Mouse (Mus musculus): ENCODE data around the gene Commd1. TPM values are rescaled to one million over a fixed set of nuclear protein-coding genes. Genes with fewer than 3 reads are reported as not detected.

Gene Commd1
- polyA plus RNA-seq, 1 experiment from 2014 or later: 382 TPM

DNA sequence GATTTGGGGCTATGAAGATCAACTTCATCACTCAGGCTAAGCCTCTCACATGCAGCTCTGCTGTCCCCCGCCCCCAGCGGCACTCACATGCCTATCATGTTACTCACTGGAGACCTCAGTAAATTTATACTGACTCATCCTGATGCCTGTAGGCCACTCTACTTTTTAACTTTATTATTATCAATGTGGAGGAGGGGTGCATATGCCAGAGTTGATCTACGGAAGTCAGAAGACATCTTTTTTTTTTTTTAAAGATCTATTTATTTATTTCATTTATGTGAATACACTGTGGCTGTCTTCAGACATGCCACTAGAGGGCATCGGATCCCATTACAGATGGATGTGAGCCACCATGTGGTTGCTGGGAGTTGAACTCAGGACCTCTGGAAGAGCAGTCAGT, 16.7 kb downstream of the Commd1 start:
- Histone ChIP-seq H3K4me1 (no peaks in the 10 kb centered on the region), H3K27me3 (no peaks in the 10 kb centered on the region), H3K9ac (no peak overlapping the region), H3K4me2 (no peak overlapping the region), H3K36me3 (peaks cover 16% of the 10 kb centered on the region), H3K9me3 (replicated peaks) (peaks cover 14% of the 10 kb centered on the region; the same call in 1 of the 2 replicates), H3K27ac (no peak overlapping the region), H3K4me3 (replicated peaks) (no peak overlapping the region)
- no peak; the same call in 1 of the 2 replicates for ATAC-seq (replicated peaks; ENCODE audit: low FRiP score)
- 67% methylated on average over 4 of the region's 4 CpGs for WGBS

DNA sequence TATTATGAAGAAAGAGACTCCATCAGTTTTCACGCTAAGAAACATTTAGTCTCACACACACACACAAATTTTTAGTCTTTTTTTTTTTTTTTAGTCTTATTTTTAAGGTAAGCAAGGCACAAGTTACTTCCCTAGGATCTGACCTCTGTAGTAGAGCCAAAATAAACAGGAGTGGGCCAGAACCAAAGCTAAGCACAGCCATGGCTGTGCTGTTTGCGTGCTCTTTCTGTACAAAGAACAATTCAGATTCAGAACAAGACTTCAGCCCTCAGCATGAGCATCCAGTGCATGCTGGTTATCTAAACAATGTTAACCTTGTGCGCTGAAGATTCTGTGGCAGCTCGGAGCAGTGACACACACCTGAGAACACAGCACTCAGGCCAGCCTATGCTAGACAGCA, 17.8 kb downstream of the Commd1 start:
- no peaks in the 10 kb centered on the region for H3K27me3 ChIP-seq
- H3K36me3 ChIP-seq: peaks cover 11% of the 10 kb centered on the region
- no peak for ATAC-seq (replicated peaks; ENCODE audit: low FRiP score)
- H3K4me3 ChIP-seq (replicated peaks): no peak overlapping the region
- H3K4me2 ChIP-seq: no peak overlapping the region
- no peaks in the 10 kb centered on the region for H3K4me1 ChIP-seq
- H3K27ac ChIP-seq: no peak overlapping the region
- WGBS: 75% methylated on average over 4 of the region's 4 CpGs
- H3K9ac ChIP-seq: no peak overlapping the region
- H3K9me3 ChIP-seq (replicated peaks): peaks cover 12% of the 10 kb centered on the region; the same call in 1 of the 2 replicates

DNA sequence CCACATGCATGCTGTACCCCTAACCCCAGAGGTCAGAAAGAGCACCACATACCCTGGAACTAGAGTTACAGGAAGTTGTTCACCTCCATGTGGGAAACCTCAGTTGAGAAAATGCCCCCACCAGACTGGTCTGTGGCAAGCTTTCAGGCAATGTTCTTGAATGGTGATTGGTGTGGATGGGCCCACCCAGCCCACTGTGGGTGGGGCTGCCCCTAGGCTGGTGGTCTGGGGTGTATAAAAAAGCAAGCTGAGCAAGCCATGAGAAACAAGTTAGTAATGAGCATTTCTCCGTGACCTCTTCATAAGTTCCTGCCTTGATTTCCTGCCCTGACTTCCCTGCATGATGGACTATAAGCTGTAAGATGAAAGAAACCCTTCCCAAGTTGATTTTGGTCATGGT, 20.1 kb downstream of the Commd1 start:
- Histone ChIP-seq H3K4me3 (replicated peaks) (no peak overlapping the region), H3K27me3 (no peaks in the 10 kb centered on the region), H3K4me2 (no peak overlapping the region), H3K9me3 (replicated peaks) (peaks cover 11% of the 10 kb centered on the region; the same call in 1 of the 2 replicates), H3K4me1 (no peaks in the 10 kb centered on the region), H3K36me3 (peaks cover 9% of the 10 kb centered on the region), H3K27ac (no peak overlapping the region), H3K9ac (no peak overlapping the region)
- ATAC-seq (replicated peaks; ENCODE audit: low FRiP score): 0 out of 2 replicates have a peak, but pooled peaks have one; percentile 43
- 97% methylated on average over 1 of the region's 1 CpGs for WGBS

DNA sequence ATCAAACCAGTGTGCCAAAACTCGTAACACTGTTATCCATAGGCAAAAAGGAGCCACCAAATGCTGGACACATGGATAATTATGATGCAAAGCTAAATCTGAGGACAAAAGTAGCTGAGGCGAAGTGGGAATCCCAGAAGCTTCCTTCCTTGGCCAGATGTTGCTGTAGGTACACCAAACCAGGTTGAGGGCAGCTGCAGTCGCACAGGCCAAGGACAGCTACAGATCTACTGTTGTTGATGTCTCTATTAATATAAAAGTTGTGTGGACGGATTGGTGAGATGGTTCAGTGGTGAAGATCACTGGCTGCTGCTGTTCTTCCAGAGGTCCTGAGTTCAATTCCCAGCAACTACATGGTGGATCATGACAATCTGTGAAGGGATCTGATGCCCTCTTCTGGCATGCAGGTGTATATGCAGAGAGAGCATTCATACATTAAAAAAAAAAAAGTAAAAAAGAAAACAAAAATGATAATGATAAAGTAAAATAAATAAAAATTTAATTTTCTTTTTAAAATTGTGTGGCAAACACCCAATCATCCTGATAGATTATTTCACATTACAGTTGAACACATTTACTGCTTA, 24.3 kb downstream of the Commd1 start:
- Histone ChIP-seq H3K9me3 (replicated peaks) (no peaks in the 10 kb centered on the region), H3K4me1 (no peaks in the 10 kb centered on the region), H3K27ac (no peak overlapping the region), H3K9ac (no peak overlapping the region), H3K4me2 (no peak overlapping the region), H3K27me3 (no peaks in the 10 kb centered on the region), H3K4me3 (replicated peaks) (no peak overlapping the region), H3K36me3 (peaks cover 21% of the 10 kb centered on the region)
- no peak for ATAC-seq (replicated peaks; ENCODE audit: low FRiP score)
- 96% methylated on average over 4 of the region's 4 CpGs for WGBS

DNA sequence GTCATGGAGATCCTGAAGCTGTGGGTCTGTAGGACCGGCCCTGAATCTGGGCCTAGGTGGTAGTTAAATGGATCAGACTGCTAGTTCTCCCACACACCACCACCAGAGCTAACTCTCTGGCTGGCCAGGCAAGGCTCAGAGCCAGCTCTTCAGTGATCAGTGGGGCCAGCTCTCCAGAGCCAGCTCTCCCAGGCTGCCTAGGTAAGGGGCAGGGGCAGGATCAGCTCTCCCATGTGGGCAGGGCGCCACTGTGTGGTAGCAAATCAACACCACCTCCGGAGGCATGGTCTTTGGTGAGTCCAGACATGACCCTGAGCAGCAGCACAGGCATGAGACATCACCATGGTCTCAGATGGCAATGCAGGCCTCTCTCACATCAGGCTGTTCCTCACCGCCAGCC, 25.4 kb downstream of the Commd1 start:
- Histone ChIP-seq H3K4me3 (replicated peaks) (no peak overlapping the region), H3K9me3 (replicated peaks) (no peaks in the 10 kb centered on the region), H3K36me3 (peaks cover 25% of the 10 kb centered on the region), H3K9ac (no peak overlapping the region), H3K4me1 (no peaks in the 10 kb centered on the region), H3K4me2 (no peak overlapping the region), H3K27ac (no peak overlapping the region), H3K27me3 (no peaks in the 10 kb centered on the region)
- peak; percentile 60; the same call in 1 of the 2 replicates for ATAC-seq (replicated peaks; ENCODE audit: low FRiP score)
- 80% methylated on average over 4 of the region's 4 CpGs for WGBS

DNA sequence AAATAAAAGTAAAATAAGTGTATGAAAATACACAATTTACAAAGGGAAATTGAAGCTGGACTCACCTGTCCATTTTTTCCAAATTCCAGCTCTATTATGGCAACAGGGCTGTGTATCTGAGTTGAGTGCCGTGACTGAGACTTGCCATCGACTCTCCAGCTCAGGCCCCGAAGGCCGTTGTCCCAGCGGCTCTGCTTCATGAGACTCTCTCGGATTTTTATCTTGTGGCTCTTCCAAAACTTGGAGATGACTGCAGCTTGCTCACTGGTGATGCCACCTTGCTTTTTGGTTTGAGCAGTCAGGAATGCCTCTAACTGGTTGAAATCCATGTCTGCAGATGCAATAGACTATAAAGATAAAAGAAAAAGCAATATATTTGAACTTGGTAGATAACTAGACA, 25.8 kb downstream of the Commd1 start:
- H3K9me3 ChIP-seq (replicated peaks): no peaks in the 10 kb centered on the region
- no peaks in the 10 kb centered on the region for H3K27me3 ChIP-seq
- H3K4me1 ChIP-seq: no peaks in the 10 kb centered on the region
- H3K4me2 ChIP-seq: no peak overlapping the region
- H3K27ac ChIP-seq: no peak overlapping the region
- H3K4me3 ChIP-seq (replicated peaks): no peak overlapping the region
- whole genome bisulfite sequencing: 90% methylated on average over 6 of the region's 6 CpGs
- no peak overlapping the region for H3K9ac ChIP-seq
- peaks cover 27% of the 10 kb centered on the region for H3K36me3 ChIP-seq
- no peak for ATAC-seq (replicated peaks; ENCODE audit: low FRiP score)

DNA sequence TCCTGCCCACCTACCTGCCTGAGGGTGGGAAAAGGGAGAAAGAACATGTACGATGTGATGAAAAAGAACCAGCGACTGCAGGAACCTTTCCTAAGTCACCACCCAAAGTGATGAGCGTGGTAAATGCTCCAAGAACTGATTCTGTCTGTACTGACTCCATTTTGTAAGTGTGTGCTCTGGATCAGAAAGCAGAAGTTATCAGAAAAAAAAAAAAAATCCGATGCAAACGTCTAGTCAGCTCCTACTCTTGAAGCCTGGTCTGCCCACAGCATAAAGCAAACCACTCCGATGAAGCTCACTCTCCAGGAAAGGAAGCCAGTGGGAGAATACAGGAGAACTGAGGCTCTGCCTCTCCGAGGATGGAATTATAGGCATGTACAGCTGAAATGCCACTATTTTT, 29.5 kb downstream of the Commd1 start:
- Histone ChIP-seq H3K27ac (no peak overlapping the region), H3K9ac (no peak overlapping the region), H3K4me1 (no peaks in the 10 kb centered on the region), H3K4me2 (no peak overlapping the region), H3K27me3 (no peaks in the 10 kb centered on the region), H3K36me3 (peaks cover 31% of the 10 kb centered on the region), H3K4me3 (replicated peaks) (no peak overlapping the region), H3K9me3 (replicated peaks) (no peaks in the 10 kb centered on the region)
- ATAC-seq (replicated peaks; ENCODE audit: low FRiP score): no peak
- WGBS: 94% methylated on average over 7 of the region's 7 CpGs

DNA sequence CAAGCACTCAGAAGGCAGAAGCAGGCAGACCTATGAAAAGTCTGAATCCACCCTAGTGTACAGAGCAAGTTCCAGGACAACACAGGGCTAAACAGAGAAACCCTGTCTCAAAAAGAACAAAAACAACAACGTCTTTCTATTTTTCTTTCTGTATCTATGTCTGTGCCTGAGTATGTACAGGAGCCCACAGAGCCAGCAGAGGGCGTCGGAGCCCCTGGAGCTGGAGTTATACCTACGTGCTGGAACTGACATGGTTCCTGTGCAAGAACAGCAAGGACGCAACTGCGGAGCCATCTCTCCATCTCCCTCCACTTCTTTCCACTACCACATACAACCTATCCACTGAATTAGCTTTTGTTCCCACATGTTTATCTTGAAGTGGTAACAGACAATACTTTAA, 32.1 kb downstream of the Commd1 start:
- no peaks in the 10 kb centered on the region for H3K27me3 ChIP-seq
- no peaks in the 10 kb centered on the region for H3K9me3 ChIP-seq (replicated peaks)
- no peak overlapping the region for H3K9ac ChIP-seq
- ATAC-seq (replicated peaks; ENCODE audit: low FRiP score): no peak
- no peak overlapping the region for H3K27ac ChIP-seq
- H3K4me2 ChIP-seq: no peak overlapping the region
- no peaks in the 10 kb centered on the region for H3K4me1 ChIP-seq
- WGBS: 95% methylated on average over 6 of the region's 6 CpGs
- no peak overlapping the region for H3K4me3 ChIP-seq (replicated peaks)
- H3K36me3 ChIP-seq: peaks cover 16% of the 10 kb centered on the region

DNA sequence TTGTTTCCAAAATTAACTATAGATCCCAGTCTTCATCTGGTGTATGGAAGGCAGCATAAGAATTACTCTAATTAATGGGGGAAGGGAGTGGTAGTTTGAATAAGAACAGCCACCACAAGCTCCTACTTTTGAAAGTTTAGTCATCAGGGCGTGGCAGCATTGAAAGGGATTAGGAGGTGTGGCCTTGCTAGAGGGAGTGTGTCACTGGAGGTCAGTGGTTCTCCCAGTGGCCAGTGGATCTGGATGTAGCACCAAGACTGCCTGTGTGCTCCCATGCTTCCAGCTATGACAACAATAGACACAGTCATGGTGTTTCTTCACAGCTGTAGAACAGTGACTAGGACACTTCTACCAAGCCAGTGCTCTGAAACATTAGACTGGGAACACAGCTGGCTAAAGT, 33.1 kb downstream of the Commd1 start:
- ATAC-seq (replicated peaks; ENCODE audit: low FRiP score): no peak
- no peaks in the 10 kb centered on the region for H3K9me3 ChIP-seq (replicated peaks)

DNA sequence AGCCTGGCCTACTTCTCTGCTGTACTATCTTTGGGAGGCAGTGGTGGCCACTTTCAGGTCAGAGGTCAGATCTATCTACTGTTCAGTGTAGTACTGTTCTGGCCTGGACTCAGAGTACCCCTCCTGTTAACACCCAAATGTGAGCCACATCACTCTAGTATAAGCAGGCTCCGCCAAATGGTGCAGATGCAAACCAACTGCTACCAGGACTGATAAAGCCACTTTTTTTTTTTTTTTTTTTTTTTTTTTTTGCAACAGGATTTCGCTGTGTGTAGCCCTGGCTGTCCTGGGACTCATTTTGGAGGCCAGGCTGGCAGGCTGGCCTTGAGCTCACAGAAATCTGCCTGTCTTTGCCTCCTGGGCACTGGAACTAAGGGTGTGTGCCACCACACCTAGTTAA, 43.2 kb downstream of the Commd1 start:
- no peaks in the 10 kb centered on the region for H3K4me1 ChIP-seq
- no peak overlapping the region for H3K4me2 ChIP-seq
- WGBS: 88% methylated on average over 2 of the region's 2 CpGs
- 0 out of 2 replicates have a peak, but pooled peaks cover 5% of the 10 kb centered on the region for H3K36me3 ChIP-seq
- no peak overlapping the region for H3K27ac ChIP-seq
- ATAC-seq (replicated peaks; ENCODE audit: low FRiP score): no peak
- no peaks in the 10 kb centered on the region for H3K9me3 ChIP-seq (replicated peaks)
- H3K9ac ChIP-seq: no peak overlapping the region
- H3K27me3 ChIP-seq: no peaks in the 10 kb centered on the region
- H3K4me3 ChIP-seq (replicated peaks): no peak overlapping the region

More for the DNA sequence above, 33.1 kb downstream of the Commd1 start:
- no peaks in the 10 kb centered on the region for H3K27me3 ChIP-seq
- WGBS: 89% methylated on average over 1 of the region's 1 CpGs
- no peak overlapping the region for H3K4me3 ChIP-seq (replicated peaks)
- no peaks in the 10 kb centered on the region for H3K4me1 ChIP-seq
- peaks cover 10% of the 10 kb centered on the region for H3K36me3 ChIP-seq
- H3K9ac ChIP-seq: no peak overlapping the region
- H3K27ac ChIP-seq: no peak overlapping the region
- no peak overlapping the region for H3K4me2 ChIP-seq

DNA sequence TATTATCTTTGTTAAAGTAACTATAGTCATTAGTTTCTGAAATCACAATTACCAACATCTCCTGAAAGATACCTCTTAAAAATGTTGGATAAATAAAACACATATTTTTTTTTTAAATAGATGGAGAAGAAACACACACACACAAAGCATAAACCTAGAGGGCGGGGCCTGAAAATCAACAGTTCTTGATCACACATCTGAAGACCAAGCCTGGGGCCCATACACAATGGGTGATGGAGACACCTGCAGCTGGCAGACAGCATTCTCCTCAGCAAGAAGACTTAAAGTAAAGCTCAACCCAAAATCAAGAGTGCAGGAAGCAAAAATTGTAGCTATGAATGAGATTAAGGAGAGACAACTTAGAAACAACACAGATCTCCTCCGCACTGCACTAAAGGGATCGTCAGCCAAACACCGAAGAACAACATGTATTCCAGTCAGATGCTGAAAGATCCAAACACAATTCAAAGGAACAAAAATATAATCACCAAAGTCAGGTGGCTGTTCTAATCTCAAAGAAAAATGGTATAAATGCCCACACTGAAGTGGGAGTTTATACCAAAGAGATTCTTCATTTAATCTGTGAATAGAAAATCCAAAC, 44.4 kb downstream of the Commd1 start:
- 0 out of 2 replicates have a peak, but pooled peaks cover 5% of the 10 kb centered on the region for H3K36me3 ChIP-seq
- no peak overlapping the region for H3K4me2 ChIP-seq
- H3K27me3 ChIP-seq: no peaks in the 10 kb centered on the region
- H3K9me3 ChIP-seq (replicated peaks): no peaks in the 10 kb centered on the region
- H3K4me1 ChIP-seq: no peaks in the 10 kb centered on the region
- 99% methylated on average over 4 of the region's 4 CpGs for WGBS
- no peak overlapping the region for H3K4me3 ChIP-seq (replicated peaks)
- H3K9ac ChIP-seq: no peak overlapping the region
- no peak overlapping the region for H3K27ac ChIP-seq
- ATAC-seq (replicated peaks; ENCODE audit: low FRiP score): no peak

DNA sequence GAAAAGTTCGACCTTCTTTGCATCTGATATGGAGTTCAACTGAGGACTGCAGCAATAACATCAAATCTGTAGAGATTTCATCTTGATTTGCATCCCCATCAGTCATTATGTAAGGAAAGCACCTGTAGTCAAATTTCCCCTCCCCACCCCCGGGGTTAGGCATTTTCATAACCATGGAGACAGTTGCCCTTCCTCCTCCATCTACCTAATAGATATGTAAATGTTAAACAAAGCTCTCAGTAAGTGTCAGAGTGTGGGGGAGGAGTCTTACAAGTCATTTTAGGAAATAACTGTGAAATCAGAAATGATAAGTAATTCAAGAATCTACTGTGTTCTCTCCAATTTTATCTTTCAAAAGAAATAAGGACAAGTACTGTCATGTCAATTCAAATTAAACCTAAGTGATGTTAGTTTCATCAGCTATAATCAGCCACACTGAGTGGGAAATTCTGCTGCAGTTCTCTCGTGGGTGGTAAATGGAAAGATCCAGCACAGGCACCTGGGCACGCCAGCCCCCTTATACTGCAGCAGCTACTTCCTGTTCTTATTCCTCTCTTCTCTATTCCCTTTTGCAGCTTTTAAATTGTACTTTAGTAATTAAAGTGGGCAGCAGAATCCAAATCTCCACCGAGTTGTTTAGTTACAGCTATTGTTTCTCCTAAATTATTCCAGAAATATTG, 45.6 kb downstream of the Commd1 start:
- no peak overlapping the region for H3K4me3 ChIP-seq (replicated peaks)
- H3K36me3 ChIP-seq: 0 out of 2 replicates have a peak, but pooled peaks cover 5% of the 10 kb centered on the region
- 62% methylated on average over 5 of the region's 5 CpGs for WGBS
- H3K4me1 ChIP-seq: no peaks in the 10 kb centered on the region
- no peaks in the 10 kb centered on the region for H3K27me3 ChIP-seq
- H3K27ac ChIP-seq: no peak overlapping the region
- H3K9ac ChIP-seq: no peak overlapping the region
- no peak overlapping the region for H3K4me2 ChIP-seq
- H3K9me3 ChIP-seq (replicated peaks): no peaks in the 10 kb centered on the region
- no peak for ATAC-seq (replicated peaks; ENCODE audit: low FRiP score)
